Mouse (Mus musculus): Measurements from ENCODE around the gene Scgb1a1. TPM values are rescaled to one million over a fixed set of nuclear protein-coding genes. Genes with fewer than 3 reads are reported as not detected.
"Not testable (repeated sequence)": the region's sequence is repeated elsewhere in the genome, so short reads cannot be mapped to it uniquely, and the experiment has no call there.

Gene Scgb1a1
- total and polyA plus RNA-seq, 2 experiments from 2014 or later = not detected

DNA sequence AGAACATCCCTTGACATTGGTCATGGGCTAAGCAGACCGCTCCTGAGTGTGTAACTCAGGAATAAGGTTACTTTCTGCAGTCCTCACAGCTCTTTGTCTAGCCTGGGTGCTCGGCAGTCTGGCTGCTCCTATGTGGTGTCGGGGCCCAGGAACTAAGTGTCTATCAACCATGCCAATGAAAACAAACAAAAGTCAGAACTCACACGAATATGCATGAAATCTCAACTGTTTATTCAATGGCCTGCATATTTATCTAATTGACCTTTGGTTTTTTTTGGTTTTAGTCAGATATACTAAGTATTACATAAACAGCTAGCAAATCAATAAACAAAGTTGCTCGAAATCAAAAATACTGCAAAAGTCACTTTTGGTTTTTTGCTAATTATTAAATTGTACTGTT lies 7.4 kb upstream of the Scgb1a1 start:
- WGBS = 76% methylated on average over 5 of the region's 5 CpGs
- ATAC-seq (ENCODE audit: low FRiP score) = no peak
- H3K27ac ChIP-seq (ENCODE audit: low read depth, low read length) = no peak overlapping the region
- H3K4me1 ChIP-seq (ENCODE audit: insufficient read depth, low read length) = no peaks in the 10 kb centered on the region
- no peak overlapping the region for H3K4me3 ChIP-seq (ENCODE audit: low read depth, low read length)
- H3K9ac ChIP-seq (replicated peaks; ENCODE audit: low read length, poor library complexity, severe bottlenecking) = no peak overlapping the region
- no peak overlapping the region for H3K4me2 ChIP-seq (ENCODE audit: low read depth, low read length, poor library complexity, severe bottlenecking)
- H3K27me3 ChIP-seq (ENCODE audit: insufficient read depth, low read length) = no peaks in the 10 kb centered on the region
- no peak for TF ChIP-seq CTCF (IDR thresholded peaks at IDR 0.05)
- no peaks in the 10 kb centered on the region for H3K9me3 ChIP-seq (ENCODE audit: low read length)
- DNase-seq (ENCODE audit: low spot score) = no peak
- H3K36me3 ChIP-seq (ENCODE audit: insufficient read depth, low read length) = no peaks in the 10 kb centered on the region

DNA sequence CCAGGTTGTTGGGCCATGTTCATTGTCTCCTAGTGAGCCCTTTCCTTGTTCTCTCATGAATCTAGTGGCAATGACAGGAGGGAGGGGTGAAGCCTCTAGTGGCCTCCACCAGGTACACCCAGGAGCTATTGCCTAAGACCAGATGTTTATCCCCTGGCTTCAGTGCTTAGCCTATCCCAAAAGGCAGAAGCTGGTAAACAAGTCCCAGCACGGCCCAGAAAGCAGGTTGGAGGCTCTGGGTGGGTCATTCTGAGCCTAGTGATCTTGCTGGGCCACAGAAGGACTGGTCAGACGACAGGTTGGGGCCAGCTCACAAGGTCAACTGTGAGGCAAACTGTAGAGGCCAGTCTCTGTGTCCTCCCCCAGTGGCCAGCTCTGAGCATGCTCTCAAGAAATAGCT lies 3.0 kb upstream of the Scgb1a1 start:
- H3K27ac ChIP-seq (ENCODE audit: low read depth, low read length) = no peak overlapping the region
- H3K27me3 ChIP-seq (ENCODE audit: insufficient read depth, low read length) = no peaks in the 10 kb centered on the region
- H3K4me2 ChIP-seq (ENCODE audit: low read depth, low read length, poor library complexity, severe bottlenecking) = no peak overlapping the region
- WGBS = 70% methylated on average over 2 of the region's 2 CpGs
- DNase-seq (ENCODE audit: low spot score) (no peak), ATAC-seq (ENCODE audit: low FRiP score) (no peak)
- H3K4me1 ChIP-seq (ENCODE audit: insufficient read depth, low read length) = no peaks in the 10 kb centered on the region
- no peak overlapping the region for H3K4me3 ChIP-seq (ENCODE audit: low read depth, low read length)
- TF ChIP-seq CTCF (IDR thresholded peaks at IDR 0.05) = no peak
- H3K36me3 ChIP-seq (ENCODE audit: insufficient read depth, low read length) = no peaks in the 10 kb centered on the region
- no peaks in the 10 kb centered on the region for H3K9me3 ChIP-seq (ENCODE audit: low read length)
- no peak overlapping the region for H3K9ac ChIP-seq (replicated peaks; ENCODE audit: low read length, poor library complexity, severe bottlenecking)

DNA sequence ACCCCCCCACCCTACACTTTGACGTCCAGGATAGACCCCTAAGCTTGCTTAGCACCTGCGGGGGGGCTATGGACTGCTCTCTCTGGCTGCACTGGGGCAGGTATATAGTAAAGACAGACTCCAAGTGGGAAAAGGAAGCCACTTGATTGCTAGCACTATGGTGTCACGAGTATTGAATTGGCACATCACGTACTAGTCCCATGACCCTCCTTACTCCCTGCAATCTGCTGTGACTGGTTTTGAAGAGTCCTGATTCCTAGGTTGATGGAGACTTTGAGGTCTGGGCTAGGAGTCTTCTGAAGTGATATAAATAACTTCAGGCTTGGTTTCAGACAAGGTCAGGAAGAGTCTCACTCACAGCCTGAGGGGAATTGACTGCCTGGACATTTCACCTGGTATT lies 2.4 kb upstream of the Scgb1a1 start:
- H3K36me3 ChIP-seq (ENCODE audit: insufficient read depth, low read length) = no peaks in the 10 kb centered on the region
- ATAC-seq (ENCODE audit: low FRiP score) (no peak), DNase-seq (ENCODE audit: low spot score) (no peak)
- H3K4me1 ChIP-seq (ENCODE audit: insufficient read depth, low read length) = no peaks in the 10 kb centered on the region
- TF ChIP-seq CTCF (IDR thresholded peaks at IDR 0.05) = no peak
- H3K27ac ChIP-seq (ENCODE audit: low read depth, low read length) = no peak overlapping the region
- H3K27me3 ChIP-seq (ENCODE audit: insufficient read depth, low read length) = no peaks in the 10 kb centered on the region
- no peak overlapping the region for H3K4me2 ChIP-seq (ENCODE audit: low read depth, low read length, poor library complexity, severe bottlenecking)
- WGBS = 72% methylated on average over 4 of the region's 4 CpGs
- H3K9me3 ChIP-seq (ENCODE audit: low read length) = no peaks in the 10 kb centered on the region
- no peak overlapping the region for H3K4me3 ChIP-seq (ENCODE audit: low read depth, low read length)
- H3K9ac ChIP-seq (replicated peaks; ENCODE audit: low read length, poor library complexity, severe bottlenecking) = no peak overlapping the region

DNA sequence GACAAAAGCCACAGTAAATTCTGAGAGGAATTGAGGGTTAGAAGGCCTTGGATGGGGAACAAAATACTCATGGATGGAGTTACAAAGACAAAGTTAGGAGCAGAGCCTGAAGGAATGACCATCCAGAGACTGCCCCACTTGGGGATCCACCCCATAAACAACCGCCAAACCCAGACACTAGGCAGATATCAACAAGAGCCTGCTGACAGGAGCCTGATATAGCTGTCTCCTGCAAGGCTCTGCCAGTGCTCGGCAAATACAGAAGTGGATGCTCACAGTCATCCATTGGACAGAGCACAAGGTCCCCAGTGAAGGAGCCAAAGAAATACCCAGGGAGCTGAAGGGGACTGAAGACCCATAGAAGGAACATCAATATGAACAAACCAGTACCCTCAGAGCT lies 3.9 kb downstream of the Scgb1a1 start:
- not testable (repeated sequence) for H3K27me3 ChIP-seq (ENCODE audit: insufficient read depth, low read length); DNase-seq (ENCODE audit: low spot score); H3K4me3 ChIP-seq (ENCODE audit: low read depth, low read length); H3K4me2 ChIP-seq (ENCODE audit: low read depth, low read length, poor library complexity, severe bottlenecking); H3K9ac ChIP-seq (replicated peaks; ENCODE audit: low read length, poor library complexity, severe bottlenecking); H3K27ac ChIP-seq (ENCODE audit: low read depth, low read length); H3K36me3 ChIP-seq (ENCODE audit: insufficient read depth, low read length); ATAC-seq (ENCODE audit: low FRiP score); H3K4me1 ChIP-seq (ENCODE audit: insufficient read depth, low read length); H3K9me3 ChIP-seq (ENCODE audit: low read length)
- WGBS = 74% methylated on average over 2 of the region's 2 CpGs

DNA sequence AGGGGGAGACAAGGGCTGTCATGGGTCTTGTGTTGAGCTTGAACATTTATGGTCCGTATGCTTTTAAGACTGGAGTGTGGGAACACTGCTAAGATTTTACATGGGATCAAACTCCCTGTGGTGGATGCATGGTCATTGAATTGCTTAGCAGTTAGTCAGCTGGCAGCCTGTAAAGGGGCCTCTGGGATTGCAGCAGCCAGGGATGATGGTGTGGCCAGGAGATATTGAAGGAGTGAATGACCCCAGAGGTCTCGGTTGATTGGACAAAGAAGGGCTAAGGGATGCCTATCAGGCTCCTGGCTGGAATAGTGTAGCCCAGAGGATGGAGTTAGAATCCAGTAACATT lies 4.8 kb downstream of the Scgb1a1 start:
- no peaks in the 10 kb centered on the region for H3K36me3 ChIP-seq (ENCODE audit: insufficient read depth, low read length)
- ATAC-seq (ENCODE audit: low FRiP score) = no peak
- no peaks in the 10 kb centered on the region for H3K27me3 ChIP-seq (ENCODE audit: insufficient read depth, low read length)
- H3K9ac ChIP-seq (replicated peaks; ENCODE audit: low read length, poor library complexity, severe bottlenecking) = no peak overlapping the region
- no peaks in the 10 kb centered on the region for H3K9me3 ChIP-seq (ENCODE audit: low read length)
- no peaks in the 10 kb centered on the region for H3K4me1 ChIP-seq (ENCODE audit: insufficient read depth, low read length)
- no peak overlapping the region for H3K27ac ChIP-seq (ENCODE audit: low read depth, low read length)
- no peak overlapping the region; the same call in 1 of the 2 replicates for H3K4me2 ChIP-seq (ENCODE audit: low read depth, low read length, poor library complexity, severe bottlenecking)
- no peak for TF ChIP-seq CTCF (IDR thresholded peaks at IDR 0.05)
- no peak for DNase-seq (ENCODE audit: low spot score)
- H3K4me3 ChIP-seq (ENCODE audit: low read depth, low read length) = no peak overlapping the region
- WGBS = 91% methylated on average over 2 of the region's 2 CpGs

DNA sequence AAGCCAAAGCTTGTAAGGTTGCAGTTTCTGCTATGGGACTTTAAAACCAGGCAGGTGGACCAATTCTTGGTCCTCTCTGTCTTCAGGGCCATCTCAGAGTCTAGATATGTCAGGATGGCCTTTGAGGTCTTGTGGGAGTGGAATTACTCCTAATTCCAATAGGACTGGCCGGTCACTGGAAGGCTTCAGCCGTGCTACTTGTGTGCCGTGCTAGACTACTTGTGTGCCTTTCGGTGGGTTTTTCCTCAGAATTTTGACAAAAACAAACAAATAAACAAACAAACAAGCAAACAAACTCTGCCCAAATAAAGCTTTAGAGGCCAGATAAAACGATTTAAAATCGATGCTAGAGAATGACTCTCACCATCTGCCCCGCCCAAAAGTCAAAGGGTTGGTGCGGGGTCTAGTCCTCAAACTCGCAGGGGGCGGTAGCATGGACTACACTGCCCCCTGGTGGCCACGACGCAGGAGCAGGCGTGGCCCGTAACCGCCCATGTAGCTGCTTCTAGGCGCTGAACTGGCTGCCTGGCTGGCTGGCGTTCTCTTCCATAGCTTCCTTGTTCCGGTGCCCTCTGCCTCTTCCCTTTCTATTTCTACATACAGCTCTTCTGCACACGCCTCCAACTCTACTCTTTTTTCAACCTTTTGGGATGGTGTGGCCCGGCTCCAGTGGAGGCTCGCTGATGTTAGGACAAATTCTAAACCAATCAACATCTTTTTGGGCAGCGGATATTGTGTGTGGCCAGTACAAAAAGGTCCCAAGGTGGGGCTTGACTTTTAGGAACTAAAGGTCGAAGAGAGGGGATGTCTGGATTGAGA lies 5.4 kb downstream of the Scgb1a1 start:
- WGBS = 18% methylated on average over 23 of the region's 23 CpGs
- peak; percentile 93 for ATAC-seq (ENCODE audit: low FRiP score)
- Histone ChIP-seq H3K4me3 (ENCODE audit: low read depth, low read length) (no peak overlapping the region), H3K9ac (replicated peaks; ENCODE audit: low read length, poor library complexity, severe bottlenecking) (no peak overlapping the region), H3K4me2 (ENCODE audit: low read depth, low read length, poor library complexity, severe bottlenecking) (peak overlapping the region; percentile 37), H3K27me3 (ENCODE audit: insufficient read depth, low read length) (no peaks in the 10 kb centered on the region), H3K4me1 (ENCODE audit: insufficient read depth, low read length) (no peaks in the 10 kb centered on the region), H3K36me3 (ENCODE audit: insufficient read depth, low read length) (no peaks in the 10 kb centered on the region), H3K27ac (ENCODE audit: low read depth, low read length) (no peak overlapping the region), H3K9me3 (ENCODE audit: low read length) (no peaks in the 10 kb centered on the region)
- peak; percentile 85 for DNase-seq (ENCODE audit: low spot score)
- TF ChIP-seq CTCF (IDR thresholded peaks at IDR 0.05) = peak; percentile 94

Data from midbrain, postnatal 0 days (tissue).